Comparison of ENCODE assay signal across 33 mouse cellular contexts in the genomic region with DNA sequence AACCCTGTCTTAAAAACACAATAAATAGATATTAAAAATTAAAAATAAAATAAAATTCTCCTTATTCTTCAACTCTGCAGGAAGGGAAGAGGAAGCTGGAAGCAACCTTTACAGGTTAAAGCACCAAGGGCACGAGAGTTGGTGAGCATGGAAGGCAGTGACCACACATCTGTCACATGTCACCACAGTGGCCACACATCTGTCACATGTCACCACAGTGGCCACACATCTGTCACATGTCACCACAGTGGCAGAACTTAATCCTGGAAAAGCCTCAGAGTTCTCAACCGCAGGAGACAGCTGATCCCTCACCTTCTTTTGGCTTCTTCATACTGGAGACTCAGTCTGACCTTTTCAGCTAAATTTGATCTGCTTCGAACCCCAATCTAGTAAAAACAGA. TPM values are rescaled to one million over a fixed set of nuclear protein-coding genes. Genes with fewer than 3 reads are reported as not detected.
"Had no signal": no experiment of that assay in that cellular context is flagged by ENCODE, and none has a peak within 500 bp of the region (broad histone marks: within the 10 kb centered on the region; RNA-seq: fewer than 3 reads in every experiment).

No protein-coding gene starts in this region.

- ATAC-seq: midbrain, embryonic 13.5 days; midbrain, embryonic 16.5 days had no signal

- DNase-seq: kidney, adult 9 months; kidney, postnatal 14 days; kidney, postnatal 4 days; layer of hippocampus, adult 9-11 months; liver, embryonic 13.5 days; lung, adult 2 months; lung, postnatal 14 days; right cerebral cortex, adult 18-20 months; right cerebral cortex, postnatal 14 days; right cerebral cortex, postnatal 4 days; spleen, adult 18-20 months; thymus, adult 18-20 months; thymus, postnatal 36 days had no signal

- H3K27me3 ChIP-seq: liver, embryonic 13.5 days; midbrain, embryonic 13.5 days had no signal

- H3K36me3 ChIP-seq: liver, embryonic 13.5 days had no signal

- H3K4me3 ChIP-seq: layer of hippocampus, adult 2 months; left cerebral cortex, adult 2 months; liver, embryonic 13.5 days; megakaryocyte, embryonic 14.5 days; midbrain, embryonic 10.5 days; midbrain, embryonic 13.5 days had no signal

- H3K4me2 ChIP-seq: liver, embryonic 13.5 days; midbrain, embryonic 13.5 days had no signal

RNA-seq across cellular contexts. Expression of a gene that starts 54.2 kb away (rescaled TPM):
- total RNA-seq: liver, adult 2 months; monocyte, adult 5-6 weeks had no signal
- polyA plus RNA-seq: kidney, embryonic 16.5 days; limb, embryonic 11.5 days; liver, adult 2 months; liver, embryonic 13.5 days; liver, embryonic 16.5 days; lung, embryonic 16.5 days; macrophage; midbrain, embryonic 10.5 days; midbrain, embryonic 13.5 days; midbrain, embryonic 16.5 days; neural tube, embryonic 11.5 days; neural tube, embryonic 14.5 days; stomach, embryonic 16.5 days had no signal

RNA-seq across cellular contexts. Expression of a gene that starts 56.6 kb away (rescaled TPM):
- total RNA-seq: layer of hippocampus, adult 2 months; layer of hippocampus, postnatal 25 days; left cerebral cortex, adult 2 months; left cerebral cortex, postnatal 10 days; liver, adult 2 months; monocyte, adult 5-6 weeks had no signal
- polyA plus RNA-seq: kidney, embryonic 16.5 days; limb, embryonic 11.5 days; limb, embryonic 14.5 days; liver, adult 2 months; liver, embryonic 13.5 days; liver, embryonic 16.5 days; lung, adult 2 months; lung, embryonic 16.5 days; macrophage; midbrain, embryonic 10.5 days; midbrain, embryonic 13.5 days; midbrain, embryonic 16.5 days; neural tube, embryonic 11.5 days; neural tube, embryonic 14.5 days; stomach, embryonic 16.5 days; urinary bladder, adult 2 months had no signal
